Mouse (Mus musculus): ENCODE results near the gene Hydin. TPM values are rescaled to one million over a fixed set of nuclear protein-coding genes. Genes with fewer than 3 reads are reported as not detected.
"Not testable (repeated sequence)": the region's sequence is repeated elsewhere in the genome, so short reads cannot be mapped to it uniquely, and the experiment has no call there.

The Hydin gene
- polyA plus RNA-seq, 1 experiment from 2014 or later = 0.34 TPM

DNA sequence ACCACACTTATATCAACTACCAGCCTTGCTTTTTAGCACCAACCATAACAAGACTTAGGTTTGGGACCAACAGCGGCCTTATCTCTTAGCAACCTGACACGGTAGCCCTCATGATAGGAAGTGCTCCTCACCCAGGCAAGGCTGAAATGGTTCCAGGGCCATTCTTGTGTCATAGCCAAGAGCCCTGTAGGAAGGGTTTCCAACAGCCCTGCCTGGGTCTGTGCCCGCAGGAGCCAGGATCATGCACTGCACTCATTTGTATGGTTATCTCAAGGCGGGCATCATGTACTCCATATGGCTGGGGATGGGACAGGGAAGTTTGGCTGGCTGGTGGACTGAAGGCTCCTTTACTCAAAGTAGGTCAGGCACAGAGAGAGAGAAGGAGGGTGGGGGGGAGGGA lies 3.9 kb downstream of the Hydin start:
- H3K27me3 ChIP-seq = no peaks in the 10 kb centered on the region
- no peak overlapping the region for H3K4me3 ChIP-seq
- no peak for ATAC-seq (ENCODE audit: borderline replicate concordance, extremely low read depth, low FRiP score, low TSS enrichment)
- H3K9me3 ChIP-seq = no peaks in the 10 kb centered on the region
- H3K36me3 ChIP-seq = no peaks in the 10 kb centered on the region
- WGBS = 66% methylated on average over 4 of the region's 4 CpGs
- H3K4me1 ChIP-seq = peaks cover 13% of the 10 kb centered on the region
- H3K27ac ChIP-seq = no peak overlapping the region
- H3K4me2 ChIP-seq = no peak overlapping the region
- H3K9ac ChIP-seq = no peak overlapping the region

DNA sequence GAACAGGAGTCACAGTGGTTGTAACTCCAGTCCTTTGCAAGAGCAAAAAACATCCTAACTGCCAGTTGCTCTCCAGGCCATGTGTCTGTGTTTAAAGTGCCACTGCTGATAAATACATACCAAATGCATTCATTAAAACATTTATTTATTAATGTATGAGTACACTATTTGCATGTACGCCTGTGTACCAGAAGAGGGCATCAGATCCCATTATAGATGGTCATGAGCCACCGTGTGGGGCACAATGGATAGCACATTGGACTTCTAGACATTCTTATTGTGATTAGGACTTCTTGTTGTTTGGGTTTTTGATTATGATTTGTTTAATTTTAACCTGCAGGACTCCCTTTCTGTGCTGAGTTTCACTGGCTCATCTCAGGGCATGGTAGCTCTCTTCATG lies 6.6 kb downstream of the Hydin start:
- Histone ChIP-seq H3K9me3 (no peaks in the 10 kb centered on the region), H3K4me2 (no peak overlapping the region), H3K4me1 (no peaks in the 10 kb centered on the region), H3K9ac (no peak overlapping the region), H3K27me3 (no peaks in the 10 kb centered on the region), H3K36me3 (no peaks in the 10 kb centered on the region), H3K4me3 (no peak overlapping the region), H3K27ac (no peak overlapping the region)
- no peak for ATAC-seq (ENCODE audit: borderline replicate concordance, extremely low read depth, low FRiP score, low TSS enrichment)
- 54% methylated on average over 2 of the region's 2 CpGs for WGBS

DNA sequence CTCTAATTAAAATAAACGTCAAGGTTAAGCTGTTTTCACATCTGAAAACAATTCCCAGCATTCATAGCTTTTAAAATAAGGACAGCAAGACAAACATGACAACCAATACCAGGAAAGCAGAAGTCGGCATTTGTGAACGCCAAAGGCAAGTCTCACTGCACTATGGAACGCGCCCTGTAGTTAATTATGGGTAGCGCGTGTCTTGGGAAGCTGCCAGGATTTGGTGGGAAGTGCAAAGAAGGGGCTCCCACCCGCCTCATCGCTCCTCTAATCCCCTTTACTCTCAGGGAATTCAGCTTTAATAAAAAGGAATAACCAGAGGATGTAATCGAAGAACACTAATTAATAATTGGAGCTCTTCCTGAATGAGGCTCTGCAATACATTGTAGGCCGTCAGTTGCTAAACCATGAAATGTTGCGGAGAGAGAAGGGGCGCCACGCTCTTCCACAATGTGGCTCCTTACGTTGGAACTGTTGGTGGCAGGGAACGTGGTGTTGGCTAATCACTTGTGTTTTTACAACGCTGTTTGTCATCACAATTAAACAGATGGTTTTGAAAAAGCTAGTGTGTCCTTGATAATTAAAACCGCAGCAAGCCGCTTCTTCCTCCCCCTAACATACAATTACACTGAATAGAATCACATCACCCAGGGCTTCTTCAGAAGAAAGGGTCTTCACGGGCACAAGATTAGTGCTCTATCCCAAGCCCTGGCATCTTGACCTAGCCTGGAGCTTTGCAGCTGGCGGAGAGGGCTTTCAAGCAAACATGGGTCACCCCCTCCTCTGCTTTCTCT lies 8.9 kb downstream of the Hydin start:
- WGBS = 80% methylated on average over 21 of the region's 21 CpGs
- no peak for ATAC-seq (ENCODE audit: borderline replicate concordance, extremely low read depth, low FRiP score, low TSS enrichment)
- H3K9me3 ChIP-seq = no peaks in the 10 kb centered on the region
- no peak overlapping the region for H3K4me3 ChIP-seq
- no peak overlapping the region for H3K4me2 ChIP-seq
- no peak overlapping the region for H3K27ac ChIP-seq
- no peaks in the 10 kb centered on the region for H3K4me1 ChIP-seq
- H3K36me3 ChIP-seq = no peaks in the 10 kb centered on the region
- no peak overlapping the region for H3K9ac ChIP-seq
- H3K27me3 ChIP-seq = no peaks in the 10 kb centered on the region

DNA sequence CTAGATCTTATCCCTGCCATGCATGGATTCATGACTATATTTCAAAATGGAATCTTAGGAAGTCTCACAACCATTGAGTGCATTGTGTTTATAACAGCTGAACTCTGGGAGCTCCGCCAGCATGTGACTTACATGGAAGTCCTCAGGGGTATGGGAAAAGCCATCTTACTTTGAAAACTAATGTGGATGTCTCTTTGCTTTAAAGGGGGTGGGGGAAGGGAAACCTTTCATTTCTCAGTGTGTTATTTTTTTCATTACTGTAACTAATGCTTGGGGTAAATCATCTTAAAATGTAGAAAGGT lies 9.4 kb downstream of the Hydin start:
- Histone ChIP-seq H3K27ac (no peak overlapping the region), H3K4me1 (no peaks in the 10 kb centered on the region), H3K36me3 (no peaks in the 10 kb centered on the region), H3K4me2 (no peak overlapping the region), H3K27me3 (no peaks in the 10 kb centered on the region), H3K9me3 (no peaks in the 10 kb centered on the region), H3K4me3 (no peak overlapping the region), H3K9ac (no peak overlapping the region)
- no peak for ATAC-seq (ENCODE audit: borderline replicate concordance, extremely low read depth, low FRiP score, low TSS enrichment)
- 74% methylated on average over 1 of the region's 1 CpGs for WGBS

DNA sequence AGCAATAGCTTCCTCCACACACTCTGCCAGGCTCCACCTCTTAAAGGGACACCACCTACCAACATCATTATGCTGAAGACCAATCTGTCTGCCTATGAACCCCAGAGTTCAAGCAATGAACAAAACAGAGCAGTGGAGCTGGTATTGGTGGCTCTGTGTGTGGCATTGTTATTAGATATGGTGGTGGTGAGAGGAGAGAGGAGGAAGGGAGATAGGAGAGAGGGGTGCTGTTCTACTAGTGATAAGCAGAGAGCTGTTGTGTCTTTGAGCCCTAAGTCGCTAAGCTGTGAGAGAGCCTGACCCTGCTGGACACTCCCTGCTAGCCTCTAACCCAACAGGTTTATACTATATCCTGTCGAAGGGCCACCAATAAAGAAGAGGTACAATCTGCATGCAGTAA lies 45.9 kb downstream of the Hydin start:
- no peaks in the 10 kb centered on the region for H3K27me3 ChIP-seq
- H3K4me2 ChIP-seq = no peak overlapping the region
- no peaks in the 10 kb centered on the region for H3K9me3 ChIP-seq
- H3K9ac ChIP-seq = no peak overlapping the region
- no peak overlapping the region for H3K4me3 ChIP-seq
- ATAC-seq (ENCODE audit: borderline replicate concordance, extremely low read depth, low FRiP score, low TSS enrichment) = no peak
- H3K27ac ChIP-seq = no peak overlapping the region
- WGBS = 65% methylated on average over 2 of the region's 2 CpGs
- no peaks in the 10 kb centered on the region for H3K36me3 ChIP-seq
- no peaks in the 10 kb centered on the region for H3K4me1 ChIP-seq

DNA sequence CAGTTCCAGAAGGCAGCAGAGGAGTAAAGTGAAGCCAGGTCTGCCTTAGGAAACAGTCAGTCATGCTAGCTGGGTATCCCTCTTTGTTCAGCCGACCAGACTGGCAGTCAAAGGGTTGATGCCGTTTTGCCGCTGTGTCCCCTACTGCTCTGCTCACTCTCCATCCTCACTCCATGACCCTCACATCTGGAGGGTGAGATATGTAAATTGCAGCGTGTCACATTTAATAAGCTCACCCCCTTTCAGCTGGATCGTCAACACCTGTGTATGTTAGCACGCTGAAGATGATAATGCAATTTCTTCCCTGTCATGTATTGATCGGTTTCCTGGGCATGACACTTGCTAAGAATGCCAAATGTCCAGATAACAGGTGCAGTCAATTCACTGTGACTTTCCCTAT lies 49.0 kb downstream of the Hydin start:
- Histone ChIP-seq H3K36me3 (no peaks in the 10 kb centered on the region), H3K9me3 (no peaks in the 10 kb centered on the region), H3K27ac (no peak overlapping the region), H3K9ac (no peak overlapping the region), H3K4me3 (no peak overlapping the region), H3K4me1 (no peaks in the 10 kb centered on the region), H3K27me3 (no peaks in the 10 kb centered on the region), H3K4me2 (no peak overlapping the region)
- WGBS = 62% methylated on average over 7 of the region's 7 CpGs
- ATAC-seq (ENCODE audit: borderline replicate concordance, extremely low read depth, low FRiP score, low TSS enrichment) = no peak

DNA sequence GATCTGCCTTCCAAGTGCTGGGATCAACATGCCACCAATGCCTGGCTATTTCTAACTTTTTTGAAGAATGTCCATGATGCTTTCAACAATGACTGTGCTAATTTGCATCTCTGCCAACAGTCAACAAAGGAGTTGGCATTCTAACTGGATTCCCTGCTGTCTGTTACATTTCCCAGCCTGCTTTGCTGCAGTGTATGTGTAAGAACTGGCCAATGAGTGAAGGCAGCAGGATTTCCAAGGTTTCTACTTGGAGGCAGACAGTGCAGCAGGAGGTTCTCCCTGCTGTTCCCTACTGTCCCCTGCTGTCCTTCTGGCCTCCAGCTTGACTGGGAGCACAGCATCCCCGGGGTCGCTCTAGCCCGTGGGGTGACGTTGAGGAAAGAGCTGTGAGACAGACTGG lies 52.8 kb downstream of the Hydin start:
- Histone ChIP-seq H3K27me3 (no peaks in the 10 kb centered on the region), H3K9ac (no peak overlapping the region), H3K4me3 (no peak overlapping the region), H3K27ac (no peak overlapping the region), H3K4me1 (0 out of 2 replicates have a peak, but pooled peaks cover 4% of the 10 kb centered on the region), H3K9me3 (no peaks in the 10 kb centered on the region), H3K36me3 (no peaks in the 10 kb centered on the region), H3K4me2 (no peak overlapping the region)
- ATAC-seq (ENCODE audit: borderline replicate concordance, extremely low read depth, low FRiP score, low TSS enrichment) = no peak
- 69% methylated on average over 4 of the region's 4 CpGs for WGBS

DNA sequence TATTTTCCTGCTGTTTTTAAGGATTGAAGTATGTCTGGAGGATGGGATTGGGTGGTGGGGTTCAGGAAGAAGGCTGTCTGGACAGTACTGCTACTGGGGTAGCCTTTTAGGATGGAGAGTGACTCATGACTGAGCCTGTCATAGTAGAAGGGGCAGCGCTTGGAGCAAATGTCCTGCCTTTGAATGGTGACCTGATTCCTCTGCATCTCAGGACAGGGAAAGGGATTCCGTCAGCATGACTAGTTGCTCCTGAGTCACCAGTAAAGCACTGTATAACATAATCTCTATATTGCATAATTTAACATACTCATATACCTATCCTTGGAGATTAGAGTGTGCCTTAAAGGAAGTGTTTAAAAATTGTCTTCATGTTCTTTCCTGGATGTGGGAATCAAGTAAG lies 54.7 kb downstream of the Hydin start:
- no peak for ATAC-seq (ENCODE audit: borderline replicate concordance, extremely low read depth, low FRiP score, low TSS enrichment)
- H3K4me2 ChIP-seq = no peak overlapping the region

DNA sequence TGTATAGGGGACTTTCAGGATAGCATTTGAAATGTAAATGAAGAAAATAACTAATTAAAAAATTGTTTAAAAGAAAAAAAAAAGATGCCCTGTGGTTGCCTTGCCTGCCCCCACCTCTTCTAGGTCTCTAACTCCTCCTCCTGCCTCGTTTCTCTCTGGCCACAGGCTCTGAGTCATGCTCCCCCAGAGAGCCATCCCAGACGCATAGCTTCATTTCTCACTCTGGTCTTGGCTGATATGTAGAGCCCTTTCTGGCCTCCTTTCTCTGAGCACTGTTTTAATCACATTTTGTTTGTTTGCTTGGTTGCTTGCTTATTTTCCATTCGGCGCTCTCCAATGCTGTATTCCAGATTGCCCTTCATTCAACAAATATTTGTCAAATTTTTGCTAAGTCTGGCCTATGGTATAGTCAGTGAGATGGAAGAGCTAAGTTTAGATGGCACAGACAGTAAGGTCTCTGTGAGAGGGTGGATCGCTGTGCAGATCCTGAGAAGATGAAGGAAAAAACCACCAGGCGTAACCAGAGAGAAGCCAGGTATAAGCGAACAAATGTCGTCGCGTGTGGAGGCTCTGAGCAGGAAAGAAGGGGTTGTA lies 57.3 kb downstream of the Hydin start:
- peak; percentile 81 for ATAC-seq (ENCODE audit: borderline replicate concordance, extremely low read depth, low FRiP score, low TSS enrichment)
- WGBS = 62% methylated on average over 10 of the region's 10 CpGs

More for the DNA sequence above, 54.7 kb downstream of the Hydin start:
- Histone ChIP-seq H3K27ac (no peak overlapping the region), H3K27me3 (no peaks in the 10 kb centered on the region), H3K9ac (no peak overlapping the region), H3K4me3 (no peak overlapping the region), H3K9me3 (no peaks in the 10 kb centered on the region), H3K36me3 (no peaks in the 10 kb centered on the region), H3K4me1 (0 out of 2 replicates have a peak, but pooled peaks cover 6% of the 10 kb centered on the region)
- WGBS = 78% methylated on average over 2 of the region's 2 CpGs

DNA sequence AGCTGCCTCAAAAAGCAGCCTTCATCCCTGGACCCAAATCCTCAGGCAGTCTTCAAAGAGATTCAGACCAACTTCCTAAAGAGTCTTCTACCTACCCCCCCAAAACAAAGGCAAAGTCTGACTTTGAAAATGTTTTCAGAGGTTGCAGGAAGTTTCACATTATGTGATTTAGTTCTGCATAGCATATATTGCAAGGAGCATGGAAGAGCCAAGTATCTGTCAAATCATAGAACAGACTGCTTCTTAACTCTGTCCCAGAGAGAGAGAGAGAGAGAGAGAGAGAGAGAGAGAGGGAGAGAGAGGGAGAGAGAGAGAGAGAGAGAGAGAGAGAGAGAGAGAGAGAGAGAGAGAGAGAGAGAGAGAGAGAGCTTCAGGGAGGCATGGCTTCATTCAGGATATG lies 60.3 kb downstream of the Hydin start:
- H3K4me2 ChIP-seq; H3K4me3 ChIP-seq; H3K9ac ChIP-seq; ATAC-seq (ENCODE audit: borderline replicate concordance, extremely low read depth, low FRiP score, low TSS enrichment); H3K9me3 ChIP-seq; H3K4me1 ChIP-seq; H3K27me3 ChIP-seq; H3K27ac ChIP-seq; H3K36me3 ChIP-seq: not testable (repeated sequence)

More for the DNA sequence above, 57.3 kb downstream of the Hydin start:
- Histone ChIP-seq H3K4me1 (0 out of 2 replicates have a peak, but pooled peaks cover 6% of the 10 kb centered on the region), H3K9ac (no peak overlapping the region), H3K36me3 (no peaks in the 10 kb centered on the region), H3K27me3 (no peaks in the 10 kb centered on the region), H3K4me2 (no peak overlapping the region), H3K4me3 (no peak overlapping the region), H3K9me3 (no peaks in the 10 kb centered on the region), H3K27ac (peak overlapping the region; percentile 63; the same call in 1 of the 2 replicates)

DNA sequence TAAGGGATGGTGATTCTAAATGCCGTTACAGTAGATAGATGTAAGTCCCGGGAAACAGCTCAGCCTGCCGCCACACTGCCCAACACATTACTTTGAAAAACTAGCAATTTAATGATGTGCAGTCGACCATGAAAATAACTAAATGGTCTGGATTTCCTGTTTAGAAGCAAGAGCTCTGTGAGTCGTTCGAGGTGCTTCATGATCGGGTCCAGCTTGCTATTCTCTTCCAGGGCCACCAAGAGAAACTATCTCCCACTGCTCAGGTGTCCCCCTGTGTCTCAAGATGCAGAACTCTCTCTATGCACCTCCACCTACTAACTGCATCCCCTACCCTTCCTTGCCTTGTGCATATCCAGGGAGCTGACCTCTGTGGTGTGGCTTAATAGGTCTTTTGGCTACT lies 66.6 kb downstream of the Hydin start:
- ATAC-seq (ENCODE audit: borderline replicate concordance, extremely low read depth, low FRiP score, low TSS enrichment) = no peak
- Histone ChIP-seq H3K4me3 (no peak overlapping the region), H3K36me3 (no peaks in the 10 kb centered on the region), H3K4me1 (no peaks in the 10 kb centered on the region), H3K27ac (no peak overlapping the region), H3K4me2 (no peak overlapping the region), H3K9ac (no peak overlapping the region), H3K9me3 (no peaks in the 10 kb centered on the region), H3K27me3 (no peaks in the 10 kb centered on the region)
- 44% methylated on average over 7 of the region's 7 CpGs for WGBS

DNA sequence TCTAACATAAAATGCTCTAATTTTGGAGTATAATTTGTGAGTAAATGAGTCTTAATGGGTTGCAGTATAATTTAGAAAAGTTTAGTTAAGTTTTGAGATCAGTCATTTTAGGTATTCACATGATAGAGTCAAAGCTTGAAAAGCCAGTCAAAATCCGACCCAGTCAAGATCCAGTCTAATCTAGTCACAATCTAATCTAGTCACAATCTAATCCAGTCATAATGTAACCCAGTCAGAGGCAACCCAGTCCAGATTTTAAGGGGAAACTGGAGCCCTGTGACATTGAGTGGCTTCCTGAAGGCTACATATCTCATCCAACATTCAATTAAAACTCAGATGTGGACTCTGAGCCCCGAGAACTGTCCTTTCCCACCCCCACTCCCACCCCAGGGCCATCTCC lies 72.7 kb downstream of the Hydin start:
- Histone ChIP-seq H3K27ac (peak overlapping the region; percentile 27; the same call in 1 of the 2 replicates), H3K4me3 (no peak overlapping the region), H3K9ac (no peak overlapping the region), H3K36me3 (no peaks in the 10 kb centered on the region), H3K4me2 (no peak overlapping the region), H3K9me3 (no peaks in the 10 kb centered on the region), H3K4me1 (no peaks in the 10 kb centered on the region; the same call in 1 of the 2 replicates), H3K27me3 (no peaks in the 10 kb centered on the region)
- ATAC-seq (ENCODE audit: borderline replicate concordance, extremely low read depth, low FRiP score, low TSS enrichment) = no peak
- WGBS = 60% methylated on average over 2 of the region's 2 CpGs

Measured in lung, embryonic 15.5 days (tissue).